Mouse (Mus musculus) Patski (cell line): ENCODE data around the gene Samd4b. TPM values are rescaled to one million over a fixed set of nuclear protein-coding genes. Genes with fewer than 3 reads are reported as not detected.

ENCODE experiments used
- ATAC-seq: fragments of 100-300 bp; one replicate; pipeline ENCODE4 v1.8.0; 2021
- CTCF ChIA-PET: fragments of 350-600 bp; sonication (Branson Sonifier 250); formaldehyde crosslinking; loops from one replicate; lab custom pipeline; 2022; ENCODE audit warnings: inconsistent platforms; lab: Charles Lee
- POLR2A ChIA-PET: fragments of 350-600 bp; sonication (Branson Sonifier 250); formaldehyde crosslinking; loops from one replicate; lab custom pipeline; 2022; ENCODE audit warnings: antibody characterized with exemption, inconsistent platforms; lab: Charles Lee
- DNase-seq: peaks from one replicate; pipeline ENCODE4 v3.0.0-alpha.2; 2011; ENCODE audit warnings: low read depth, low spot score
- H3K27me3 ChIP-seq: fragments of 371-371 bp; one replicate; pipeline ENCODE4 v1.5.1; 2021
- CTCF ChIP-seq: fragments of 100-300 bp; IDR thresholded peaks from one replicate; pipeline ENCODE4 v1.5.1; 2021
- in situ Hi-C: fragments of 300-500 bp; cut with MboI; formaldehyde crosslinking; loops from 3 replicates; pipeline ENCODE4 v1.11.1; 2018; ENCODE audit warnings: low pct_unique_long_range_greater_than_20kb, mixed read lengths
- polyA plus RNA-seq: library from polyadenylated mRNA; unstranded; gene quantifications from one replicate; pipeline ENCODE4 v1.2.3, GENCODE M21; 2021

The Samd4b gene
- polyA plus RNA-seq, 1 experiment from 2014 or later: 79.6 TPM

DNA sequence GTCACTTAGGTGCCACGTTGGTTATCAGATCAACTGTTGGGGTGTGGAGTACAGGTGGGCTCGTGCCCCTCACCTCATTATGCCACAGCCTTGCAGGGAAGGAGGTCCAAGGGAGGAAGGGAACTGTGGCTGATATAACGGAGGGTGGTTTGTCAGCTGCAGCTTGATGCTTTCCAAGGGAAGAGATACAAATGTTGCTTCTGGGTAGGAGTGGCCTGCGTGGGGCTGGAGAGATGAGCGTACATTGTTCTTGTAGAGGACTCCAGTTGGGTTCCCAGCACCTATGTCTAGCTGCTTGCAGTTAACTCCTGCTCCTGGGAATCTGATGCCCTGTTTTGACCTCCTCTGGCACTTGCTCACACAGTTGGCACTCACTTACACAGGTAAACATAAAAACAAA is 5.2 kb upstream of the Samd4b start:
- H3K27me3 ChIP-seq: peaks cover 4% of the 10 kb centered on the region
- in situ Hi-C loops: loop anchor here (5.0 kb wide), 3 partner anchors 36 to 156 kb away; no protein-coding TSS in a partner anchor
- ATAC-seq: no peak
- TF ChIP-seq CTCF: no peak
- no peak for DNase-seq
- POLR2A ChIA-PET: no interaction called here
- CTCF ChIA-PET: interaction anchor here (1.3 to 3.3 kb wide), 3 partner anchors 32 to 161 kb away, joined by 4 to 18 read pairs (median 17); no protein-coding TSS in a partner anchor

DNA sequence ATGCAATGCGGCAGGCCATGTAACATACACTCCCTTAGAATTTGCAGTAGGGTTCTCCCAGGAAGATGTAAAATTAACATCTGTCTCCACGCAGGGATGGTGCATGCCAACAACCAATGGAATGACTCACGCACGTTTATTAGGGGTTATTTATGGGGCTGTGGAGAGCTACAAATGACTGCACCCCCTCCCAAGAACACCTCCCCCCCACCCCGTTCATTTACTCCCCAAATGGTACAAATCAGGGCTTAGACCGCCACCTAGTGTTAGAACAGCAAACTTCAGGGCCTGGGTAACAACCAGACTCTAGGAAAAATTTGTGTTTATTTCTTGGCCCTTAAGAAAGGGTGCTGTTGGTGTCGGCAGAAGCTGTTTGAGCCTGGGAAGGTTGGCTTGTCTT is 3.7 kb upstream of the Samd4b start:
- POLR2A ChIA-PET: no interaction called here
- in situ Hi-C loops: loop anchor here (5.0 kb wide), 3 partner anchors 34 to 154 kb away; no protein-coding TSS in a partner anchor
- DNase-seq: no peak
- TF ChIP-seq CTCF: peak; percentile 64
- no peak for ATAC-seq
- H3K27me3 ChIP-seq: peaks cover 4% of the 10 kb centered on the region
- CTCF ChIA-PET: interaction anchor here (1.1 to 3.3 kb wide), 11 partner anchors 10 to 165 kb away, joined by 3 to 18 read pairs (median 7); partner anchors contain the start of gene Gmfg

DNA sequence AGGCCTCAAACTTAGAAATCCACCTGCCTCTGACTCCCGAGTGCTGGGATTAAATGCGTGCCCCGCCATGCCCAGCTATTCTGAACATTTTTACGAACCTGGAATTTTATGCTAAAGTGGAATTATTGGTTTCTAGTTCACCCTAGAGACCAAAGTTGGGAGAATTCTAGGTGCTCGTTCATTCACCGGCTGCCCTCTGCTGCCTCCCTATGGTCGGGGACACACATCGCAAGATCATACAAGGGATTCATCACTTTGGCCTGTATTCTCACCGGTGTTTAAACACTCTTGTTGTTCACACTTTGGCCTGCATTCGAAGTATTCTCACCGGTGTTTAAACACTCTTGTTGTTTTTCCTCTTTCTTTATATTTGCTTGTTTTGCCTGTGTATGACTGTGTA is 3.1 kb upstream of the Samd4b start:
- POLR2A ChIA-PET: no interaction called here
- DNase-seq: no peak
- TF ChIP-seq CTCF: no peak
- CTCF ChIA-PET: interaction anchor here (0.9 to 3.3 kb wide), 17 partner anchors 10 to 214 kb away, joined by 3 to 18 read pairs (median 4); partner anchors contain the start of gene Gmfg
- in situ Hi-C loops: loop anchor here (5.0 kb wide), 3 partner anchors 34 to 154 kb away; no protein-coding TSS in a partner anchor
- no peak for ATAC-seq
- H3K27me3 ChIP-seq: peaks cover 4% of the 10 kb centered on the region

DNA sequence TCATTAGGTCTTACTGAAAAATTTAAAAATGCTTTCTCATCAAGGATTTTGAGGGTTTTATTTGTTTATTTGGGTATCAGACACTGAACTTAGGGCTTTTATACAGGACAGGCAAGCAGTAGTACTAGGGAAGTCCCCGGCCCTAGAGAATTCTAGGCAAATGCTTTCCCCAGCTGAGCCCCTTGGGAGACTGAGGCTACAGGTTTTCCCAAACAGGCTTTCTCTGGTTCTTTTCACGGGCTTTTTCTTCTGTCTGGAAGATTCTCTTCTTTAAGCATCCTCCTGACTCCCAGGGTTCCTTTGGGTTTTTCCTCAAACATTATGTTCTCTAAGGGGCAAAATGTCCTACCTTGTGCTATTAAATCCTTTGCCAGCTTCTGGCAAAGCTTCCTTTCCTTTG is 1.0 kb upstream of the Samd4b start:
- ATAC-seq: no peak
- no peak for TF ChIP-seq CTCF
- H3K27me3 ChIP-seq: no peaks in the 10 kb centered on the region
- ChIA-PET POLR2A (interaction anchor here (0.8 kb wide), 1 partner anchor 22 kb away, joined by 3 read pairs; no protein-coding TSS in a partner anchor), CTCF (interaction anchor here (1.3 kb wide), 2 partner anchors 22 to 114 kb away, joined by 3 to 4 read pairs; no protein-coding TSS in a partner anchor)
- in situ Hi-C loops: no loop called here
- DNase-seq: no peak

DNA sequence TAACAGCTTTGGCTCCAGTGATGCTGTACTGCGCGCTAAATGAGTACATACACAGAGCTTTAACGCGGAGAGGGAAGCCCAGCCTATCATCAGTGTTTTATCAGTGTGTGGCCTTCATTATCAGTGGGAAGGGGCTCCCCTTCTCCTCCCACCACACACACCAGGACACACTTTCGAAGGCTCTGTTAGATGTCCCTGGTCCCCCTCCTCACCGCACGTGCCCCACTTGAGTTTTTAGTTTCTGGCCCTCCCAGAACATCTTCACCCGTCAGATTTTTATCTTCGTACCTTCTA is 720 bp downstream of the Samd4b start:
- no peak for ATAC-seq
- in situ Hi-C loops: no loop called here
- no peak for DNase-seq
- TF ChIP-seq CTCF: no peak
- POLR2A ChIA-PET: interaction anchor here (0.5 to 3.0 kb wide), 5 partner anchors 10 to 162 kb away, joined by 3 to 8 read pairs (median 3); no protein-coding TSS in a partner anchor
- CTCF ChIA-PET: interaction anchor here (0.9 to 2.0 kb wide), 4 partner anchors 28 to 252 kb away, joined by 3 to 11 read pairs (median 3); no protein-coding TSS in a partner anchor
- no peaks in the 10 kb centered on the region for H3K27me3 ChIP-seq

DNA sequence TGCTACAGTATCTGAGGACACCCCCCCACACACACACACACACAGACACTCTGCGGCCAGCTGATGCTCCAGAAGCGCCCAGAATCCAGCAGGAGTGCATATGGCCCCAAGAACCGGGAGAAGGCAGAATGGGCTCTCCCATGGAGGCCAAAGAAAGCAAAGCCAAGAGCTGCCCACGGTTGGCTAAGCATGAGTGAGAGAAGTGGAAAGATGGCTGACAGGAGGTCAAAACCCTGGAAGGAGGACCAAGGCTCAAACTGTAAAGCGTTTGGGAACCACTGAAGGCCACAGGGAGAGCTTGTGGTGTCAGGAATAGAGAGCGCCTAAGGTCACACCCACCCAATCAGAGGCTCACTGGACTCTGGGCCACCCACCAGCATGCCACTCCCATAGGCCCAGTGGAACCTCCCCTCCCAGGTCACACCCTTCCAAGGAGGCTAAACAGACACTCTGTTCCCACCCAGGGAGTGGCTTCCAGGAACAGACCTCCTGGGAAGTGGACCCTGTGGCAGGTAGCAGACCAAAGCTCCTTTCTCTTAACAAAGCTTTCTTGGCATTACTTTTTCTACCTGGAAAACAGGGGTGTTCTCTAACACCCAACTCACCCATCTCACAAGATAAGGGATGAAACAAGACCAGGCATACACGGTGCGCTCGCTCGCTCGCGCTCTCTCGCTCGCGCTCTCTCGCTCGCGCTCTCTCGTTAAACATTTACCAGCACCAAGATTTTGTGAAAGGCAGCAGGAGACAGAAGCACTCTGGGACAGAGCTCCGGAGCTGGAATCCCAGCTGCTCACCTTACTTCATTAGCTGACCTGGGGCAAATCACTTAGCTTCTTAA is 1.3 kb downstream of the Samd4b start:
- no peak for TF ChIP-seq CTCF
- peak; percentile 59 for ATAC-seq
- ChIA-PET CTCF (interaction anchor here (0.9 to 2.0 kb wide), 4 partner anchors 28 to 252 kb away, joined by 3 to 11 read pairs (median 3); no protein-coding TSS in a partner anchor), POLR2A (interaction anchor here (0.5 to 3.0 kb wide), 6 partner anchors 10 to 161 kb away, joined by 3 to 8 read pairs (median 4); no protein-coding TSS in a partner anchor)
- in situ Hi-C loops: no loop called here
- H3K27me3 ChIP-seq: no peaks in the 10 kb centered on the region
- no peak for DNase-seq

DNA sequence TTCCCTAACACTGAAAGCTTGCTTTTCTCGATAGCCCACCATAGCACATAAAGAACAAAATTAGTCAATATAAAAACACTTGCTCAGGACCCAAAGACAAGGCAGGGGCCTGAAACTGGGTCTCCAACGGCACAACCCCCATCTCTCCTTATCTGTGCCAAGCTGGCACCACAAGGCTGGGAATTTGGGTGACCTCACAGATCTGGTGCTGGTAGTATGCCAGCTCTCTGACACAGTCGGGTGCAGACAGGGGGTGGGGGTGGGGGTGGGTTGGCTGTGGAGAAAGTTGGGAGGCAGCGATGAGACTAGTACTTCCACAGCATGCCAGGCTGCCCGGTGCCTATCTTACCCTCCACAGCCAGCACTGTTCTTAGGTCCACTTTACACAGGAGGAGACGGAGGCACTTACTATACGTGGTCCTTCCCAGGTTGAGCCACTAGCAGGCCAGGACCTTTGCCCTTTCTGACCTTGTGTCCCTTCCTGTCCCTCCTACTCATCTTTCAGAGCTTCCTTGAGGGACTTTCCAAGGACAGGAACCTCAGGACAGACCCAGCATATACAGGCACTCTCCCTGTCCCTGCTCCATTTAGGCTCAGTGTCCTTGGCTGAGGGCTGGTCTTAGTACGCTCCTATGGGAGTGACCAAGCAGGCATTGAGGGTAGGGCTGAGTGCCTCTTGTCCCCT is 2.1 kb downstream of the Samd4b start:
- ChIA-PET CTCF (interaction anchor here (1.3 to 2.0 kb wide), 3 partner anchors 19 to 174 kb away, joined by 3 to 11 read pairs (median 6); no protein-coding TSS in a partner anchor), POLR2A (interaction anchor here (1.9 to 3.0 kb wide), 2 partner anchors 9 to 26 kb away, joined by 8 read pairs; no protein-coding TSS in a partner anchor)
- H3K27me3 ChIP-seq: no peaks in the 10 kb centered on the region
- ATAC-seq (no peak), DNase-seq (peak; percentile 68)
- in situ Hi-C loops: no loop called here
- no peak for TF ChIP-seq CTCF

DNA sequence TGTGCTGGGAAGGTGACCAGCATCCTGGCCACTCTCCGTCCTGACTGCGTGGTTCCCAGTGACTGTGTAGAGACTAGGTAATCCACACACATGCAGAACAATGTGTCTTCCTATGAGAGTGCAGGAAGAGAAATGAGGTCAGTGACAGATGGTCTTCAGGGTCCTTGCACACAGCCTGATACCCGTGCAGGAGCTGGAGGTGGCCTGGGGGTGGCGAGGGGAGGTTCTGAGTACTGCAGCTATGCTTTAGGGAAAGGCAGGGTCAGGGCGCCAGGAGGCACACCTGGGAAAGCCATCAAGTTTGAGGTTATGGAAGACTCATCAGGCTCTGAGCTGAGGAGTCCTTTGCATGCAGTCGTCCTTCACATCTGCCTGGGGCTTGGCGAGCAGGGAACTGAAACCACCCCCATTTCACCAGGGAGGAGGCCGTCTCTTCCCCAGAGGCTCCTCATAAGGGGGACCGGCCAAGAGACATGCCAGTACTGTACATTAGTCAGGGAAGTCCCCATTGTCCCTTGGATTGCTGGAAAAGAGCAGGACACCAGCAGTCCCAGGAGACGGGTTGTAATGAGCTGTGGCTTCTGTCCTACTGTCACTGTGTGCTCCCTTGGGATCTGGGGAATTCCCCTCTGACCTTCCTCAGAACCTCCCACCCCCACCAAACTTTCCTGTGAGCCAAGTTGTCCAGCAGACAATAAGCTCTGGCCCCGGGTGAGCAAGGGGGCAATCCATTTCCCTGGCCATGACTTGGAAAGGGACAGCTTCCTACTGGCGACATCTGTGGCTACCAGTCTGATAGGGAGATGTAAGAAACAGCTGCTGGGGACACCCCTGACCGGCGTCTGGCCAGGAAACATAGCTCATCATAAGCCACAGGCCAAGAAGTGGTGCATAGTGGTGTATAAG is 4.5 kb downstream of the Samd4b start:
- POLR2A ChIA-PET: interaction anchor here (0.6 to 1.2 kb wide), 2 partner anchors 15 to 1033 kb away, joined by 3 to 4 read pairs; no protein-coding TSS in a partner anchor

DNA sequence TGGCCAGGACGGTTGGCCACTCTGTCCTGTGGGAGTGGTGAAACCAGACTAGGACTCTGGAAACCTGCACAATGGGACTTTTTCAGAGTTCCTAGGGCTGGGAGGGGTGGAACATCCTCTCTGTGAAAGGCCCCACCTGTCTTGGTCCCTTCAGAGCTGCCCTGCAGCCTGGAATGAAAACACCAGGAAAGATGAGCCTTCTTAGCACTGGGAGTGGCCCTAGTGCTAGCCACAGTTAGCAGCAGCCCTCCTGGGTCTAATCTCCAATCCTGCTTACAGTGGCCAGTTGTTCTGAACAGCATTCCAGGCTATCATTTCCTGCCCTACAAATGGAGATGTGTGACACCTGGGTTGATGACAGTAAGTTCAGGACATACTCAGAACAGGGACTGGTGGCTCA is 6.1 kb downstream of the Samd4b start:
- no peak for DNase-seq
- TF ChIP-seq CTCF: no peak
- no peaks in the 10 kb centered on the region for H3K27me3 ChIP-seq
- POLR2A ChIA-PET: no interaction called here
- ATAC-seq: no peak
- CTCF ChIA-PET: interaction anchor here (0.9 kb wide), 1 partner anchor 9 kb away, joined by 3 read pairs; no protein-coding TSS in a partner anchor
- in situ Hi-C loops: loop anchor here (5.0 kb wide), 1 partner anchor 220 kb away; the partner anchor contains the start of gene Plekhg2

More for the DNA sequence above, 4.5 kb downstream of the Samd4b start:
- in situ Hi-C loops: loop anchor here (5.0 kb wide), 1 partner anchor 221 kb away; the partner anchor contains the start of gene Plekhg2
- CTCF ChIA-PET: interaction anchor here (1.1 to 1.7 kb wide), 4 partner anchors 9 to 25 kb away, joined by 3 to 7 read pairs (median 4); no protein-coding TSS in a partner anchor
- no peaks in the 10 kb centered on the region for H3K27me3 ChIP-seq
- DNase-seq (no peak), ATAC-seq (no peak)
- no peak for TF ChIP-seq CTCF
